Mouse (Mus musculus) midbrain, embryonic 11.5 days (tissue): Measurements from ENCODE around the gene Dact1. TPM values are rescaled to one million over a fixed set of nuclear protein-coding genes. Genes with fewer than 3 reads are reported as not detected.

Experiments used
- ATAC-seq: fragments of 200-750 bp; cut with Nextera tagmentation; 2 replicates; pipeline ENCODE4 v1.8.0; 2017; ENCODE audit warnings: moderate TSS enrichment, moderate library complexity; ENCODE audit not compliant: low FRiP score
- DNase-seq: peaks from one replicate; pipeline ENCODE4 v3.0.0; 2015; ENCODE audit warnings: low spot score; ENCODE audit errors: missing footprints
- H3K27ac ChIP-seq: fragments of 300-500 bp; sonication (generic); 2 replicates; pipeline ENCODE4 v1.5.1; 2014; ENCODE audit warnings: low read depth, low read length
- H3K27me3 ChIP-seq: fragments of 300-500 bp; sonication (generic); 2 replicates; pipeline ENCODE4 v1.6.1; 2014; ENCODE audit warnings: mild to moderate bottlenecking, low read length, moderate library complexity, mixed read lengths; ENCODE audit not compliant: control insufficient read depth, insufficient read depth
- H3K36me3 ChIP-seq: fragments of 300-500 bp; sonication (generic); 2 replicates; pipeline ENCODE4 v1.6.1; 2014; ENCODE audit warnings: mild to moderate bottlenecking, low read length, moderate library complexity, mixed read lengths; ENCODE audit not compliant: control insufficient read depth, insufficient read depth
- H3K4me1 ChIP-seq: fragments of 300-500 bp; sonication (generic); 2 replicates; pipeline ENCODE4 v1.6.1; 2014; ENCODE audit warnings: low read length; ENCODE audit not compliant: control insufficient read depth, insufficient read depth
- H3K4me2 ChIP-seq: fragments of 300-500 bp; sonication (generic); 2 replicates; pipeline ENCODE4 v1.6.1; 2014; ENCODE audit warnings: mild to moderate bottlenecking, moderate library complexity
- H3K4me3 ChIP-seq: fragments of 300-500 bp; sonication (generic); 2 replicates; pipeline ENCODE4 v1.5.1; 2014; ENCODE audit warnings: low read depth, low read length
- H3K9ac ChIP-seq: fragments of 300-500 bp; sonication (generic); 2 replicates; pipeline ENCODE4 v1.6.1; 2014; ENCODE audit warnings: low read length
- H3K9me3 ChIP-seq: fragments of 300-500 bp; sonication (generic); 2 replicates; pipeline ENCODE4 v1.6.1; 2016; ENCODE audit warnings: low read length; ENCODE audit not compliant: control insufficient read depth
- WGBS: fragments of 180-500 bp; shearing (Covaris S2); extraction: QIAGEN DNeasy Blood & Tissue Kit; methylation state at CpG from one replicate; pipeline ENCODE4 v1.1.7; 2014; 5-methylcytosine and 5-hydroxymethylcytosine counted together
- polyA plus RNA-seq: library from polyadenylated mRNA; unstranded; fragments of >200 nt; fragmentation: Nextera tagmentation; extraction: Ambion mirVana; gene quantifications from 2 replicates; pipeline ENCODE4 v1.2.1, GENCODE M21; 2014

The Dact1 gene
- polyA plus RNA-seq, 1 experiment from 2014 or later: 10.0 TPM

DNA sequence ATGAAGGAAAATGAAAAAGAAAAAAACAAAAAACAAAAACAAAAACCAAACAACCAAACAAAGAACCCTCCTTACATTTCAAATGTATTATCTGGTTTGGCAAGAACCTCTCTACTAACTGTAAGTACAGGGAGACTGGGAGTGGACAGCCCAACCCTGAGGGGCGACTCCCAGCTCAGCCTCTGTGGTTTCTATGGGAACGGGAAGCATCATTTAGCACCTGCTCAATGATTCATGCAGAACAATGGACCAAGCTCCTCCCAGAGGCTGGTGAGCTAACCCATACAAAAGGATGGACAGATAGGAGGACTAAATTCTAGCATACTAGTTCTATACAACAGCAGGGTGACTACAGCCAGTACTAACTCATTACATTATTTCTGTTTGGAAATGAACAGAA is 40.4 kb downstream of the Dact1 start:
- Histone ChIP-seq H3K27me3 (no peaks in the 10 kb centered on the region), H3K4me1 (no peaks in the 10 kb centered on the region), H3K9ac (no peak overlapping the region), H3K9me3 (no peaks in the 10 kb centered on the region), H3K36me3 (no peaks in the 10 kb centered on the region), H3K4me3 (no peak overlapping the region), H3K4me2 (no peak overlapping the region), H3K27ac (no peak overlapping the region)
- no peak for DNase-seq
- WGBS: 54% methylated on average over 2 of the region's 2 CpGs
- ATAC-seq: no peak

DNA sequence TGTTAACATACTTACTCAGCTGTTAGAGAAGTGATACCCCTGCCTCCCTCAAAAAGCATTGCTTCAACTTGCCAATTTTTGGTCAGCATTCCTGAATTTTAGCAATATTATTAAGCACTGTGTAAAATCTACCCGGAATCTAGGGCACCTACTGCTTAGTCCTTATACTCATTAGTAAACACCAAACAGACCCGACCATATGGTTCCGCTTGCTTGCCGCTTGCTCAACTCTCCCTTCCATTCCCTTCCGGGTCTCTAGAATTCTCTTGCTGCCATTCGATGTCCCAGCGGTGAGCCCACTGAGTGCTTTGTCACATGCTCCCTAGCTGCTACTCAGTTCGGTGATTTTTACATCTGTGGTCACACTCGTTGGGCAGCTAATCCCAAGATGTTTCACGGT is 45.0 kb downstream of the Dact1 start:
- Histone ChIP-seq H3K27me3 (no peaks in the 10 kb centered on the region), H3K9me3 (no peaks in the 10 kb centered on the region), H3K4me2 (no peak overlapping the region), H3K27ac (no peak overlapping the region), H3K36me3 (no peaks in the 10 kb centered on the region), H3K4me1 (no peaks in the 10 kb centered on the region), H3K9ac (no peak overlapping the region), H3K4me3 (no peak overlapping the region)
- no peak for DNase-seq
- no peak for ATAC-seq
- 46% methylated on average over 10 of the region's 10 CpGs for WGBS

DNA sequence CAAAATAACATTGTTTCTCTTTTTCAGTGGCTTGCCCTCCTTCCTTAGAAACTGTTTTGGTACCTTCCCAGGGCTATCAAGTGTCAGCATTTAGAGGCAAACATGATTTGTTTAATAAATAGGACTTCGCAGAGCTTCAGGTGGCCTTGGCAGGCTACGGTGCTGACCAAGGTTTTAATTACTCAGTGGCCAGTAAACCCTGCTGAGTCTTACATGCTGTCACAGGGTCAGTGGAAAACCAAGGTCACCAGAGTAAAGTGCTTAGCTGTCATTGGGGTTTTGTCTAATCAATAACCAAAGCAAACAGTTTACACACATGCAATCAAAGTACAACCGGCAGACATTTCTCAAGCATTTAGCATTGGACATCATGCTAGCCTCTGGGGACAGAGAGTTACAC is 45.4 kb downstream of the Dact1 start:
- 61% methylated on average over 3 of the region's 3 CpGs for whole genome bisulfite sequencing
- DNase-seq: no peak
- H3K27me3 ChIP-seq: no peaks in the 10 kb centered on the region
- no peak overlapping the region for H3K9ac ChIP-seq
- ATAC-seq: no peak
- no peaks in the 10 kb centered on the region for H3K36me3 ChIP-seq
- H3K27ac ChIP-seq: no peak overlapping the region
- H3K9me3 ChIP-seq: no peaks in the 10 kb centered on the region
- H3K4me3 ChIP-seq: no peak overlapping the region
- H3K4me1 ChIP-seq: no peaks in the 10 kb centered on the region
- H3K4me2 ChIP-seq: no peak overlapping the region

DNA sequence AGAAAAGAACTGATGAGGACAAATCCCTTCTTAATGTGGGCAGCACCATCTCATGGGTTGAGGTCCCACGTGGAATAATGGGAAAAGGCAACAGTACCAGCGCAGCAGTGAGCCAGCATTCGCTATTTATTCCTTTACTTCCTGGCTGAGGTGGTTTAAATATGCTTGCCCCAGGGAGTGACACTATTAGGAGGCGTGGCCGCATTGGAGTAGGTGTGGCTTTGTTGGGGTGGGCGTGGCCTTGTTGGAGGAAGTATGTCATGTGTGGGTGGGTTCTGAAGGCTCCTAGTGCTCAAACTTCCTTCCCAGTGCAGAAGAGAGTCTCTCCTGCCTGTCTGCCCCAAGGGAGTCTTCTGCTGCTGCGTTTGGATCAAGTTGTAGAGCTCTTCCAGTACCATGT is 51.9 kb downstream of the Dact1 start:
- no peak overlapping the region for H3K27ac ChIP-seq
- ATAC-seq (no peak), DNase-seq (no peak)
- no peak overlapping the region for H3K4me3 ChIP-seq
- H3K9ac ChIP-seq: no peak overlapping the region
- H3K4me2 ChIP-seq: no peak overlapping the region
- WGBS: 94% methylated on average over 7 of the region's 7 CpGs
- peaks cover 2% of the 10 kb centered on the region; the same call in 1 of the 2 replicates for H3K4me1 ChIP-seq
- no peaks in the 10 kb centered on the region for H3K9me3 ChIP-seq
- H3K27me3 ChIP-seq: no peaks in the 10 kb centered on the region
- no peaks in the 10 kb centered on the region for H3K36me3 ChIP-seq

DNA sequence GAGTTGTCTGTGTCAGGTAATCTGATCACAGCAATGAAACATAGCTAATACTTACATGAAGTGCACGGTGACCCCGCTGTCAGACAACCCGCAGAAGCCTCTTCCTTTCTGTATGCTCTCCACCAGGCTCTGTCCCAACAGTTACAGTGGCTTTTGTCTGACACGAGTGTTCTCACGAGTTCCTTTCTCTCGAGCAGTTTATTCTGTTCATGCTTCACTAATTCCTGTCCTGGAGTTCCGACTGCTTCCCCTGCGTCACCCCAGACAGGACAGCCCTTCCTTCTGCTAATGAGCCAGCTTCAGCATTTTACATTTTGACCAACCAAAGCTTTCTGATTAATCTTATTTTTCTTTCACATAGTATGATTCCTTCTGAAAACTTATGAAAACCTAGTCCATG is 52.7 kb downstream of the Dact1 start:
- no peak for ATAC-seq
- H3K27ac ChIP-seq: no peak overlapping the region
- WGBS: 67% methylated on average over 8 of the region's 8 CpGs

DNA sequence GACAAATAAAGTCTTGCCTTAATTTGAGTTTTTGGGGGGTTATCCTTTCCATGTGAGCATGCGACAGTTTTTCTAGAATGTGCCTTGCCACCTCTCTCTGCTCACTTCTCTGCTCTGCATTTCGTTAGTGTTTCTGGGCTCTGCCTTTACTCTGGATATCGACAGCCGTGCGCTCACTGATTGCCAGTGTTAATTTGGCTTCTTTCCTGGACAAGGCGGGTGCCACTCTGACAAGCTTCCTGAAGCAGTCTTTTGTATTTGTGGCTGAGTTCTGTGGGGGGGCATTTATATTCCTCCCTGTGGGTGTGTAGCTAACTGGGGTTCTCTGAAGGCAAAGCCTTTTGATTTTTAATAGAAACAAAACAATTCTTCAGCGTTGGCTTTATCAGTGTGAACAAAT is 54.4 kb downstream of the Dact1 start:
- H3K9ac ChIP-seq: no peak overlapping the region
- H3K27me3 ChIP-seq: no peaks in the 10 kb centered on the region
- 81% methylated on average over 7 of the region's 7 CpGs for WGBS
- no peaks in the 10 kb centered on the region for H3K36me3 ChIP-seq
- H3K4me2 ChIP-seq: no peak overlapping the region
- H3K27ac ChIP-seq: no peak overlapping the region
- no peaks in the 10 kb centered on the region for H3K9me3 ChIP-seq
- H3K4me3 ChIP-seq: no peak overlapping the region
- ATAC-seq (no peak), DNase-seq (no peak)
- H3K4me1 ChIP-seq: peaks cover 2% of the 10 kb centered on the region; the same call in 1 of the 2 replicates

More for the DNA sequence above, 52.7 kb downstream of the Dact1 start:
- H3K36me3 ChIP-seq: no peaks in the 10 kb centered on the region
- no peaks in the 10 kb centered on the region for H3K27me3 ChIP-seq
- H3K4me3 ChIP-seq: no peak overlapping the region
- H3K9me3 ChIP-seq: no peaks in the 10 kb centered on the region
- H3K4me1 ChIP-seq: peaks cover 2% of the 10 kb centered on the region; the same call in 1 of the 2 replicates
- DNase-seq: no peak
- no peak overlapping the region for H3K9ac ChIP-seq
- no peak overlapping the region for H3K4me2 ChIP-seq

DNA sequence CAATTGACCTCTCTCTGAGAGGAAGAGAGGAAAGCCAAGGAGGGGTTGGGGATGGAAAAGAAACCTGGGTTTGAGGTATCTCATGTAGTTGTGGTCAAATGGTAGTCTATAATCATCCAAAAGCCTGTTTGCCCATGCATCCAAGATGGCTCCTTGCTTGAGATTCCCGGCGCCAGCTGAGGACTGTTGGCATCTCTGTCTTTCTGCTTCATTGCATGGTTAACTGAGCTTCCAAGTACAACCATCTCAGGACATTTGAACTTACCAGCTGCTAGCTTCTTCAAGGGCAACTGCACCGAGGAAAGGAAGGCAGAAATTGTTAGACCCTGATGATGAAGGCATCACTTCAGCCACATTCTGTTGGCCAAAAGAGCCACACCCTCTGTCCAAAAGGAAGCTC is 54.8 kb downstream of the Dact1 start:
- no peak overlapping the region for H3K9ac ChIP-seq
- WGBS: 93% methylated on average over 3 of the region's 3 CpGs
- H3K4me3 ChIP-seq: no peak overlapping the region
- H3K27ac ChIP-seq: no peak overlapping the region
- no peaks in the 10 kb centered on the region for H3K36me3 ChIP-seq
- no peaks in the 10 kb centered on the region for H3K27me3 ChIP-seq
- no peak for ATAC-seq
- no peak overlapping the region for H3K4me2 ChIP-seq
- peaks cover 2% of the 10 kb centered on the region; the same call in 1 of the 2 replicates for H3K4me1 ChIP-seq
- H3K9me3 ChIP-seq: no peaks in the 10 kb centered on the region
- no peak for DNase-seq

GRCm38 (mm10) chr12:71365208-71365607 is 55.5 kb downstream of the Dact1 start:
- DNase-seq: no peak
- H3K4me2 ChIP-seq: no peak overlapping the region
- H3K27me3 ChIP-seq: no peaks in the 10 kb centered on the region
- no peak overlapping the region for H3K9ac ChIP-seq
- 52% methylated on average over 7 of the region's 7 CpGs for WGBS
- H3K36me3 ChIP-seq: no peaks in the 10 kb centered on the region
- ATAC-seq: no peak
- no peaks in the 10 kb centered on the region for H3K9me3 ChIP-seq
- H3K27ac ChIP-seq: no peak overlapping the region
- peaks cover 2% of the 10 kb centered on the region; the same call in 1 of the 2 replicates for H3K4me1 ChIP-seq
- no peak overlapping the region for H3K4me3 ChIP-seq

DNA sequence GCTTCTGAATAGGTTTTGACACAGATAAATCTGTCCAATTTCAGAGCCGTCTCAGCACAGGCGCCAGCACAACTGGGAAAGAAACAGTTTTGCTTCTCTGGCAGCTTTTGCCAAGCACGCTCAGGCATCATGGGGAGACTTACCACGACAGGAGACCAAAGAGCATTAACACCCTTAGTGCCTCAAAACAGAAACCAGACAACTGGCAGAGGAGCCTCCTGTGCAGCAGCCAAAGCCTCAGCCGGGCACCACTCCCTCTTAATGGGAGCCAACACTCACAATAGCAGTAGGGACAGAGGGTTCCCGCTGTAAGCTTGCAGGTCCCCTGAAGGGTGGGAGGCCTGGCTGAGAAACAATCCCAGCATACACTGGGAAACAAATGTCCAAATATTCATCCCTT is 56.5 kb downstream of the Dact1 start:
- no peaks in the 10 kb centered on the region for H3K27me3 ChIP-seq
- no peak overlapping the region for H3K4me3 ChIP-seq
- DNase-seq (no peak), ATAC-seq (no peak)
- no peaks in the 10 kb centered on the region for H3K36me3 ChIP-seq
- no peak overlapping the region for H3K4me2 ChIP-seq
- H3K9me3 ChIP-seq: no peaks in the 10 kb centered on the region
- no peaks in the 10 kb centered on the region for H3K4me1 ChIP-seq
- WGBS: 64% methylated on average over 6 of the region's 6 CpGs
- H3K27ac ChIP-seq: no peak overlapping the region
- no peak overlapping the region for H3K9ac ChIP-seq

DNA sequence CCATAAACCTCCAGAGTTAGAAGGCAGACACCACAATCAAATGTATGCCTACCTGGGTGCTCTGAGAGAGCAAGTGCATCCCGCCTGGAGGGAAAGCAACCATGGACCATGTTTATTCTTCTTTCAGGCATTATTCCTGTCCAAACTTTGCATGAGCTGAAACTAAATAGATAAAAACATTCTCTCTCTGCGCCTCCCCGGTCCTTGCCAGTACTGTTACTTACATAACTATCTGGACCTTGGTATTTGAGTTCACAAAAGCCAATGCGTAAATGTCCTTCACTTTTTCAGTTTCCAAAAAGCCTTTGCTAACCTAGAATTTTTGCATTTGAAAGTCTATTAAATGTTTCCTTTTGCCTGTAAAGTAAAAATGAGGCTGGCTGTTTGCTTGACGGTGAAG is 58.9 kb downstream of the Dact1 start:
- H3K36me3 ChIP-seq: no peaks in the 10 kb centered on the region
- DNase-seq (no peak), ATAC-seq (no peak)
- no peak overlapping the region for H3K9ac ChIP-seq
- no peaks in the 10 kb centered on the region for H3K27me3 ChIP-seq
- no peaks in the 10 kb centered on the region for H3K9me3 ChIP-seq
- H3K27ac ChIP-seq: no peak overlapping the region
- H3K4me2 ChIP-seq: no peak overlapping the region
- H3K4me3 ChIP-seq: no peak overlapping the region
- 73% methylated on average over 5 of the region's 5 CpGs for WGBS
- no peaks in the 10 kb centered on the region for H3K4me1 ChIP-seq
